Mouse (Mus musculus) heart, postnatal 10 days (tissue): ENCODE data around the gene 2200002D01Rik. TPM values are rescaled to one million over a fixed set of nuclear protein-coding genes. Genes with fewer than 3 reads are reported as not detected.

ENCODE experiments used
- DNase-seq, 2 experiments: peaks; one replicate each; pipeline ENCODE4 v3.0.0; 2021
- intact Hi-C: fragments of 180-260 bp; cut with DNase I; formaldehyde crosslinking; loops from one replicate; pipeline ENCODE4 v1.15.1; 2025
- total RNA-seq, 2 experiments: library from RNA; stranded (reverse); gene quantifications; 2 replicates each; pipeline ENCODE4 v1.2.3; 2021

2200002D01Rik gene
- total RNA-seq, 2 experiments from 2014 or later: 2.6 to 3.5 TPM

DNA sequence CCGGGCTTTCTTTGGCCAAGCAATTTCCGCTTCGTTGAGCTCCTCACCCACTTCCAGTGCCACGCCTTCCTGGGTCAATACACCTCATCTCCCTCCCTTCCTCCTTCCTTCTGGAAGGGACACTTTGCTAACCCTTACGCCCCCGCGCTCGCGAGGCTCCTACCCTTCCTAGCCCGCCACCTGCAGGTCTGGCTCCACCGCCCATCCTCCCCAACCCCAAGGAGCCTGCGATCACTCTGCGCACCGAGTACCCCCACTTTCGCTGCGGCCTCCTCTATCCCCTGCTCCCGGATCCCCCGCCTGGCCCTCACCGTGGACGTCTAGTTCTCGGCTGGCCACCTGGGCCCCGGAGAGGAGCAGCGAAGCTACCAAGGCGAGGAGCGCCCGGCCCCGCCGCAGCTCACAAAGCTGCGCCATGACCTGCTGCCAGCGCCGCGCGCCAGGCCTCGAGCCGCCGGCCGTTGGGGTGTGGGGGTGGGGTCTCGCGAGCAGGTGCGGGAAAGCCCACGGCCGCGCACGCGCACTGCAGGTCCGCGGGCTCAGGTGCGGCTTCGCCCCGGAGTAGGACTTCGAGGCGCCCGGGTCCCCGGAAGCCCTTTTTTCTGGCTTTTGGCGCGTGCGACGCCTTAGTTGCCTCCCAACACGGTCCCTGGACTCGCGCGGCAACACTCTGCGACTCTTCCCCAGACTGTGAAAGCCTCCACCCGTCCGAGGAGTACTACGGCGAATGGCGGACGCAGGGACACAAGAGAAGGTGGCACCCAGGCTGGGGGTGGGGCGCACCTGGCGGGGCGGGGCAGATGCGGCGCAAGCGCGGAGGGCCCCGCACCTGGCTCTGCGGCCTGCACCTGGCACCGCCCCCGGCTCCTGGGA is 33.2 kb upstream of the 2200002D01Rik start, which contains the start of gene Spint2:
TSS of gene Spint2 (minus strand) at position 712 of the 873 bp plus-strand sequence.
- DNase-seq: peak; percentile 64 to 69

GRCm38 (mm10) chr7:29280801-29281200 is 32.5 kb upstream of the 2200002D01Rik start:
- intact Hi-C loops: loop anchor here (5.0 kb wide), 1 partner anchor 34 kb away; the partner anchor contains the start of gene 2200002D01Rik

More for the DNA sequence above, 33.2 kb upstream of the 2200002D01Rik start, which contains the start of gene Spint2:
- intact Hi-C loops: loop anchor here (5.0 kb wide), 1 partner anchor 34 kb away; the partner anchor contains the start of gene 2200002D01Rik

DNA sequence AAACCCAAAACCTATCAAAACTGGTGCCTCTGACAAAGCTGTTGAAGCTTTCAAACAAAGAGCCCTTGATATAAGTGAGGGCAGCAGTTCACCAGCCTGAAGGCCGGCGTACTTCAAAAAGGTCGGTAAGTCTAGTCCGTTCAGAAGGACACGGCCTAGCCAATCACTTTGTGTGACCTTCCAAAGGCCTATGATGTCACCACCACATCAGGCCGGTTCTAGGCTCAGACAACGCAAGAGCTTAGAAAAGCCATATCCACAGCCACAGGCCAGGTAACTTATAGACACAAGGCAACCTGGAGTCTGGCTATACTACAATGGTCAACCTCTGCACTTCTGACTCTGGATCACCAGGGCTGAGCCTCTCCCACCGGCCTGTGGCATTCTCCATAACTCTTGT is 31.7 kb upstream of the 2200002D01Rik start:
- no peak for DNase-seq
- intact Hi-C loops: loop anchor here (5.0 kb wide), 1 partner anchor 33 kb away; the partner anchor contains the start of gene 2200002D01Rik

More at GRCm38 (mm10) chr7:29280801-29281200, 32.5 kb upstream of the 2200002D01Rik start:
- DNase-seq: peak; percentile 36 to 43

DNA sequence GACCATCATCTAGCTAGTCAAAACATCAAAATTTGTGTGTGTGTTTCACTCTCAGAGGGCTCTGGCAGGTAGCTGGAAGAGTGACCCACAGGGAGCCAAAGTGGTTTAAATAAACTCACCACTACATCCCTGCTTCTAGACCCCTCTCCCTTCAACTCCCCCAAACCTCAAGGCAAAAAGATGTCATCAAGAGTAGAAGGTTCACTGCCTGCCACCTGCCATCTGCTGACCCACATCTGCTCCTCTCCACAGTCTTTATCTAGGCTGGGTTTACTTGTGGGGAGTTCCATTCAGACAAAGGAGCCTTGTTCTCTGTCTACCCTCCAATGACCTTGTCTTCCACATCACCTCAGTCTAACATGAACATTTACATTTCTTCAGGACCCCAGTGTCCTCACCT is 31.0 kb upstream of the 2200002D01Rik start:
- intact Hi-C loops: no loop called here
- DNase-seq: no peak

- intact Hi-C loops: no loop called here
These were observed 29.2 kb upstream of the 2200002D01Rik start for GRCm38 (mm10) chr7:29277510-29277909.

GRCm38 (mm10) chr7:29276715-29277114 is 28.4 kb upstream of the 2200002D01Rik start:
- intact Hi-C loops: no loop called here
- DNase-seq: no peak

More at GRCm38 (mm10) chr7:29277510-29277909, 29.2 kb upstream of the 2200002D01Rik start:
- no peak for DNase-seq

DNA sequence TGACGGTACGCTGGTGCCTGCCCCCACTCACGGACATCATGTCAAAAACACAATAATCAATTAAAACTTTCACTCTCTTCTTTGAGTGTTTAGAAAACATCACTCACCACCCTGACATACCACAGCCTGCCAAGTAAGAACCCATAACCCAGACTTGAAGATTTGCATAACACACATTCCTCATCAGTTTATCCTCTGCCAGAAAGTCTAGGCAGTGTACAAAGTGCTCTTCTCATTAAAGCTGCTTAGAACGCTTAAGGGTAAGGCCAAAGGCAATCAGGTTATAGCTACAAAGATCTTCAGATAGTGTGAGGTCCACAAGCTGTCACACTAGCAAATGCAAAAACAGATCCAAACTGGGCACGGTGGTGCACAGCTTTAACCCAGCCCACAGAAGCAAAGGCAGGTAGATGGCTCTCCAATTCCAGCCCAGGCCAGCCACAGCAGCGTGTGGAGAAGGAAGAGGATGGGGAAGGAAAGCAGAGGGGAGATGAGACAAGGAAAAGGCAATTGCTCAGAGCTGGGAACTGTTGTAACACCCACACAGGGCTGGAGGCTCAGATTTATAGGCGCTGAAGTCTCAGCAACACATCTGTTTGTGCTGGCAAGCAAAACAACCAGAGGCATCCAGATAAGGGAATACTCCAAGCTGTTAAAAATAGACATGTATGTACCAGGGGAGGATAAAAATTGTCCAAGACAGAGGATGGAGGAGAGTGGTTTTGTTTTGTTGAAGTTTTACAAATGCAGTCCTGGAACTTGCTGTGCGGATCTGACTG is 23.6 kb upstream of the 2200002D01Rik start:
- intact Hi-C loops: no loop called here
- peak; percentile 48 to 54 for DNase-seq

DNA sequence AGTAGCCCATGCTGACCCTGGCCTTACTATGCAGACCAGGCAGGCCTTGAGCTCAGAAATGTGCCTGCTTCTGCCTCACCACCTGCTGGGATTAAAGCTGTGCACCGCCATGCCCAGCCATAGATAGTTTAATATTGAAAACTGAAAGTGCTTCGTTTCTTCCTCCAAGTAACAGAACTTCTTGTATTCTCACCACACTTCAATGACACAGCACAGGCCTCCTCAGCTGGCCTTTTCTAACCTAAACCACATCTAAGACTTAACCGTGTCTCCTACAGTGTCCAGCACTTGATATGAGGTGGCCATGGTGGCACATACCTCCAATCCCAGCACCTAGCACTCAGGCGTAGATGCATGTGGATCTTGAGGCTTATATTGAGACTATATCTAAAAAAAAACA is 22.2 kb upstream of the 2200002D01Rik start:
- intact Hi-C loops: no loop called here
- no peak for DNase-seq

- no peak for DNase-seq
- intact Hi-C loops: no loop called here
These were observed 18.7 kb upstream of the 2200002D01Rik start for GRCm38 (mm10) chr7:29266931-29267330.

GRCm38 (mm10) chr7:29265636-29266035 is 17.4 kb upstream of the 2200002D01Rik start:
- DNase-seq: no peak
- intact Hi-C loops: no loop called here

DNA sequence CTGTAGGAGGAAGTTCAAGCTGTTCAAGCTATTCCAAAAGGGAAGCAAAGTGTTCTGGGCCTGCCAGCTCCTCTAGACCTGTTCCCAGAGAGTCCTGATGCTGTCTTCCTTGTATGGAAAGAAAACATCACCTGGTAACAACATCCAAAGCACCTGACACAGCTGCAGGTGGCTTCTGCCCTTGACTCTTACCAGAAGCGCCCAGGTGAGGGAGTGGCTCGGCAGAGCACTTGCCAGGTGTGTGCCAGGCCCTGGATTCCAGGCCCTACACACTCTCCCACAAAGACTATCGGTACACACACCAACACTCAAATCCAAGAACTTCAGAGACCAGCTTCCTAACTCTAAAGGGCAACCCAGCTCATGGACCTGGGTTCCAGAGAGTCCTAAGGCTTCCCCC is 15.6 kb upstream of the 2200002D01Rik start:
- intact Hi-C loops: no loop called here
- DNase-seq: no peak

GRCm38 (mm10) chr7:29262151-29262550 is 13.9 kb upstream of the 2200002D01Rik start:
- DNase-seq: no peak
- intact Hi-C loops: no loop called here

DNA sequence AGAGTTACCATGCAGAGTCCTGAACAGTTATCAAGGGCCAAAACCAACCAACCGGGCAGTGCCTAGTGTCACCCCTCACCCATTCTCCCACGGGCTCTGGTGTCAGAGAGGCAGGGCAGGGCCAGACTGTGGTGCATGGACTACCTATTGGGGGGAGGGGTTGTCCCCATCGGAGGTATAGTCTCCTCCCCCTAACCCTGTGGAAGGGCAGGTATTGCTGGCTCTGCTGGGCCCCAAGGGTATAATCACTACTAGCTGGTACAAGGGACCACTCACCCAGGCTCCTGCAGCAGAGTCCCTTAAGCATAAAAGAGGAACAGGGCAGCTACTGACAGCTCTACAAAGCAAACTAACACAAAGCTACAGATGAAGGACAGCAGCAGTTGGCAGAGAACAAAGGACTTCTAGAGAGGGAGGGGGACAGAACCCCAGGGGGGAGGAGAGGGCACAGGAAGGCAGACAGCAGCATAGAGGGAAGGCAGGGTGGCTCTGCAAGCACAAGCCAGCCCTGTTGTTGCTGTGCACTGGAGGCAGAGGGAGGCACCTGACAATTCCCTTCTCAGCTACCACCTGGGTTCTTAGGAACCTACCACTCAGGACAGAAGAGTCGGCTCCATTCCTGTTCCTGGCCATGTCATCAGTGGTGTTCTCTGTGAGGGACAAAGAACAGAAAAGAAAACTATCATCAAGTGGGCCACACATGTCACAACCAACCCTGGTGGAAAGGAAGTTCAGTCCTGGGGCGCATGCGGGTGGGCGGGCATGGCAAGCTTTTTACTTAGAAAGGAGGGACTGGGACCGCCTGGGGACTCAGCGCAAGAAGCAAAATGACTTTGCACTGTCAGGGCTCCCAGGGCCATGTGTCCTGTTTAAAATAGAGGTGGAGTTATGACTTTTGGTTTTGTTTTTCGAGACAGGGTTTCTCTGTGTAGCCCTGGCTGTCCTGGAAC is 11.8 kb upstream of the 2200002D01Rik start:
- intact Hi-C loops: no loop called here
- DNase-seq: no peak

GRCm38 (mm10) chr7:29257368-29257767 is 9.1 kb upstream of the 2200002D01Rik start:
- intact Hi-C loops: no loop called here
- no peak for DNase-seq

DNA sequence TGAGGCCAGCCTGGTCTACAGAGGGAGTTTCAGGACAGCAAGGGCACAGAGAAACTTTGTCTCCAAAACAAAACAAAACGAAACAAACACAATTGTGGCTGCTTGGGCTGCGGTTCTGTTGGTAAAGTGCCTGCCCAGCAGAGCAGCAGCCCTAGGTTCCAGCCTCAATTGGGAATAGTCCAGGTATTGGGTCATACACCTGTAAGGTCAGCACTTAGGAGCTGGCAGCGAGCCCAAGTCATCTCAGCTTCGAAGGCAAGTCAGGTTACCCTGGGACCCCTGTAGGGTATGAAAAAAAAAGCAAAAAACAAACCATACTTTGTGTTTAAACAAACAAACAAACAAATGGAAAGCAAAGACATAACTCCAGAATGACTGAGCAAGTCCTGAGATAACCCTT is 7.6 kb upstream of the 2200002D01Rik start:
- DNase-seq: no peak

DNA sequence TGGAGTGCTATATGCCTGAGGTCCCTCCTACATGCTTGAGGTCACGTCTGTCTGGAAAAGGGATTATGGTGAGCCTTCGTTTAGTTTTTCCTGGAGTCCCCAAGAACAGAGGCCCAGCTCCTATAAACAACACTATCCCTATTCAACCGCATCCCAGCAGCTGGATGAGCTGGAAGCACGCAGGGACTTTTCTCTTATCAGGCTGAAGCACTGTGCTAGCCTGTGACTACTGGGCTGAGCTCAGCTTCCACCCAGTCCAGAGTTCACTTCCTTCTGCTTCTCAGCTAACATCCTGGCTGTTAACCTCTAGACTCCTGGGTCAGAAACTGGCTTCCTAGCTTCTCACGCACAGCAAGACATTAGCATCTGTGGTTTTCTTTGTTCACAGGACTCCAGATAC is 5.6 kb upstream of the 2200002D01Rik start:
- DNase-seq: no peak
- intact Hi-C loops: no loop called here

More for the DNA sequence above, 7.6 kb upstream of the 2200002D01Rik start:
- intact Hi-C loops: no loop called here

- intact Hi-C loops: no loop called here
- DNase-seq: no peak
These were observed 2.9 kb upstream of the 2200002D01Rik start for GRCm38 (mm10) chr7:29251166-29251565.

DNA sequence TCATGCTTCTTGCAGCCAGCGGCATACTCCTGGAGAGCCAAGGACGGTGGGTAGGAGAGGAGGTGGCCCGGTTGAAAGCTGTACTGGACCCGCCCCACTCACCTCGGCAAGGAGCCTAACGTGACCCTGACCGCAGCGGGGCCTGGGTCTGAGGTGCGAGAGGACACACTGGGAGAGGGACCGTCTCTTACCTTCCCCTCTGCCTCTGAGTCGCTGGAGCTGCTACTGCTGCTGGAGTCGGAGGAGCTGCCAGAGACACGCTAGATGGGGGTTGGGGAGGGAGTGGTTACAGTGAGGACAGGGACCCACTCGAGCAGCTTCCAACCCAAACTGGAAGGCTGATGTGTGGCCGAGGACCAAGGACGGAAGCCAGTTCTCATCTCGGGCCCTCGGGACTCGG is 560 bp downstream of the 2200002D01Rik start:
- peak; percentile 38 to 53 for DNase-seq
- intact Hi-C loops: loop anchor here (2.0 to 5.0 kb wide), 4 partner anchors 35 to 275 kb away; partner anchors contain the start of gene Spint2

- intact Hi-C loops: loop anchor here (2.0 to 5.0 kb wide), 4 partner anchors 35 to 275 kb away; partner anchors contain the start of gene Spint2
- DNase-seq: peak; percentile 83 to 92
These were observed 959 bp downstream of the 2200002D01Rik start for GRCm38 (mm10) chr7:29247314-29247700.
